Mouse (Mus musculus) gastrocnemius, adult 2 months (tissue): Measurements from ENCODE around the gene Fbxl13. TPM values are rescaled to one million over a fixed set of nuclear protein-coding genes. Genes with fewer than 3 reads are reported as not detected.

Experiments
- DNase-seq: peaks from one replicate; pipeline ENCODE4 v3.0.0; 2022
- H3K27ac ChIP-seq: fragments of 200-600 bp; 2 replicates; pipeline ENCODE4 v1.8.1; 2022; ENCODE audit warnings: mild to moderate bottlenecking
- H3K4me3 ChIP-seq: fragments of 200-600 bp; 2 replicates; pipeline ENCODE4 v1.8.1; 2022; ENCODE audit warnings: mild to moderate bottlenecking, moderate library complexity
- CTCF ChIP-seq: fragments of 200-600 bp; IDR thresholded peaks from 2 replicates; pipeline ENCODE4 v1.8.1; 2022; ENCODE audit warnings: antibody characterized with exemption, mild to moderate bottlenecking, moderate library complexity
- intact Hi-C: fragments of 180-260 bp; cut with DNase I; formaldehyde crosslinking; loops from one replicate; pipeline ENCODE4 v1.15.1; 2025
- total RNA-seq, 2 experiments: library from RNA; stranded (reverse); gene quantifications; 2 replicates each; pipeline ENCODE4 v1.2.3; 2021

The Fbxl13 gene
- total RNA-seq, 2 experiments from 2014 or later: 0.13 TPM; not detected in 1

DNA sequence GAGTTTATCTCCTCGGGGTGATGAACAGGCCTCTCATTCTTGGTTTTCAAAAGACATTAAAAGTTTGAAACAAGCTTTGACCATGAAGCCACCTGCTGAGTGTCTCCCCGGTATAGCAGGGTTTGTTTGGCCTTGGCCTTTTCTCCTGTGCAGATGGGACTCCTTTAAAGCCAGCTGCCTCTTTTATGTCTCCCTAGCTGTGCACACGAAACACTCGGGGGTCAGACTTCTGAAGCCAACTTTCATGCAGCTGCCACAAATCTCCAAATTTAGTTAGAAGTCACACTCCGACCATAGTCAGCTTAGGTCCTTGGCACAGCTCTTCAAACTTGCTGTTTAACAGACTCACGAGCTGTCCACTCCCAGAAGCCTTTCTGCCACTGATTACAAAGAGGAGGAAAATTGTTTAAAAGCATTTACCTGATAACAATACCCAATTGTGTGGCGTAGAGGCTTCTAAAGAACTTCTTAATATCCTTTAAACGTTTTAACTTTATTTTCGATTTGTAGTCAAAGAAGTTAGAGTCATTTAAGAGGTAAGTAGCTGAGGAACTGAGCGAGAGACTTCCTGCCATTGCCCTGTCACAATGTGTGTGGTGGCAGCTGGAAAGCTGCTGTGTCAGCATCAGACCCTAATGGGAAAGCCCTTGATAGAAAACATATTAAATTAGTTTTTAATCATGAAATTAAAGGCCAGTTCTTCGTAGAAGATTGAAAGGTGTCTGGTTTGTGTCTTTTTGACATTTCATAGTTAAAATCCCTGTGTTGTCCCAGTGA, 162.8 kb downstream of the Fbxl13 start:
- intact Hi-C loops: no loop called here
- Histone ChIP-seq H3K4me3 (no peak overlapping the region), H3K27ac (no peak overlapping the region)
- TF ChIP-seq CTCF: no peak
- no peak for DNase-seq

DNA sequence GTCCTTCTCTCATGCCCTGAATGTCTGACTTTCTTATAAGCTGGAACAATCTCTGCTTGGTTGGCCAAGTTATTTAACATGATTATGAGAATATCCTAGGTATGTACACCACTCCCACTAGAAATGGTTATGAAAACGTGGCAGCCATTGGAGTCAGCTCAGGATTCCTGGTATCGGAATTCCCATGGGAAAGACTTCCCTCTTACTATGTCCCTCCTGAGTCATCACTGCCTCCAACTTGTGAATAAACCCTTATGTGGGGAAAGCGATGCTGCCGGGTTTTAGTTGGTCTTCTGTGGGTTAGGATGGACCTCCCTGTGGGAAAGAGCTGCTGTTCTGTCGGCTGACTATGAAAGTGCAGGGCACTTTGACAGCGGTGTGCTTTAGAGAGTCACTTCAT, 163.9 kb downstream of the Fbxl13 start:
- TF ChIP-seq CTCF: no peak
- H3K27ac ChIP-seq: no peak overlapping the region
- no peak for DNase-seq
- intact Hi-C loops: no loop called here
- no peak overlapping the region for H3K4me3 ChIP-seq

DNA sequence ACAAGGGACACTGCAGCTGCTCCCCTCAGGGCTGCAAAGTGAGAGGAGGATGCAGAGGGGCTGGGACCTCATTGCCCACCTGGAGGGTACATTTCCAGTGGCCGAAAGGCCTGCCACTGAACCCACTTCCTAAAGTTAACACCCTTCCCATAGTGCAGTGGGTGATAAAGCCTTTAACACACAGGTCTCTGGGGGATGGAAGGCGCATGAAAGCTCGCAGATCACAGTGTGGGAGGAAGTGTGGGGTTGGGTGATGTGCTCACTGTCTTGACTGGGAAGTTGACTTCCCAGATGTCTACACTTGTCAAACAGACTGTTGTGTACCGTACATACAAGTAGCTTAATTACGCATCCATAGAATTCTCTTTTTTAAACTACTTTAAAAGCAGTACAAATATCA, 165.7 kb downstream of the Fbxl13 start:
- intact Hi-C loops: no loop called here
- Histone ChIP-seq H3K4me3 (no peak overlapping the region), H3K27ac (no peak overlapping the region)
- no peak for DNase-seq
- TF ChIP-seq CTCF: no peak

DNA sequence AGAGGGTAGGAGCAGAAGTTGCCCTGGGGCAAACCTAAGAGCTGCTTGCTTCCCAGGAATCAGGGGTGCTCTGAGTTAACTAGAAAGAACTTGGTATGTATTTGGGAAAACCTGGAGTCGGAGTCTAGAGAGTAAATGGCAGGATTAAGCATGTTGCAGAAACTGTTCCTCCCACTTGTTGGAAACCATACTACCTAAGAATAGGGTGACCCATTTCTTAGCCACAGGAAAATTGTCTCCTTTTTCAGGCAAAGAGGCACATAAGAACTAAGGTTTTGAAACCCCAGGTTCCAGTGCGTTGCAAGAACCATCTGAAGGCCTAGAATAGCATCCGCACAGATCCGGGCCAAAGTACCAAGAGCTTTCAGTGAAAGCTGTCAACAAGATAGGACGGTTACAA, 167.0 kb downstream of the Fbxl13 start:
- TF ChIP-seq CTCF: no peak
- no peak for DNase-seq
- Histone ChIP-seq H3K4me3 (no peak overlapping the region), H3K27ac (no peak overlapping the region)
- intact Hi-C loops: no loop called here

DNA sequence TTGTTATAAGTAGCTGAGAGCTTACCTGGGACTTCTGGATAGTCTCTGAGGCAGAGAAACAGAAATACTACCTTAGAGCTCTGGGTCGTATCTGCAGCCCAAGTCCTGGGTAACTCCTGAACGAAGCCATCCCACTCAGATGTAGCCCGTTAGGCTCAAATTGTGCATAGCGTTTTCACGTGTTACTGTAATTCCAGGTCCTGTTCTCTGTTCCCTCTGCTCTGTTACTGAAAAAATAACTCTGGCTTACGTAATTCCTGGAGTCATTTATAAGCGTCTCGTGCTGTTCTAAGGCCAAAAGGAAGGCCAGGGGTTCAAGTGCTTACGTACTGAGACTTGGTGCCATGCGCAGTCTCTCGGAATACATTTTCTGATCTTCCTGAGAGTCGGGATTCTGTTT, 177.3 kb downstream of the Fbxl13 start:
- no peak for DNase-seq
- intact Hi-C loops: no loop called here
- no peak overlapping the region for H3K4me3 ChIP-seq
- no peak for TF ChIP-seq CTCF
- no peak overlapping the region for H3K27ac ChIP-seq

DNA sequence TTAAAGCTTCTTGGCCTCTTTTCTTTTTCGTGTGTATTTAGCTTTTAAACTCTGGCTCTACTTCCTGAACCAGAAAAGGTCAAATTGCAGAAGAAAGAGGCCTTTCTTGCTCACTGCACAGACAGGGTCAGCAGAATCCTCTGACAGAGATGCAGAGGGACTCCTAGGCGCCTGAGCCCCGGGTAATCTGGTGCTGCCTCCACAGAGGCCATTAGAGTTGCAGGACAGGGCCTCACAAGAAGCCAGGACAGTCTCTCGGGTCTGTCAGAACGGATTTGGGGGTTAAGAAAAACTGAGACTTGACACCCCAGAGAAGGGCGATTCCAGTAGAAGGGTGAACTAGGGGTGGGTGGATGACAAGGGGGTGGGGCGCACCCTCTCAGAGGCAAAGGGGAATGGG, 178.0 kb downstream of the Fbxl13 start:
- no peak overlapping the region for H3K27ac ChIP-seq
- intact Hi-C loops: no loop called here
- no peak overlapping the region for H3K4me3 ChIP-seq
- no peak for DNase-seq
- TF ChIP-seq CTCF: no peak

DNA sequence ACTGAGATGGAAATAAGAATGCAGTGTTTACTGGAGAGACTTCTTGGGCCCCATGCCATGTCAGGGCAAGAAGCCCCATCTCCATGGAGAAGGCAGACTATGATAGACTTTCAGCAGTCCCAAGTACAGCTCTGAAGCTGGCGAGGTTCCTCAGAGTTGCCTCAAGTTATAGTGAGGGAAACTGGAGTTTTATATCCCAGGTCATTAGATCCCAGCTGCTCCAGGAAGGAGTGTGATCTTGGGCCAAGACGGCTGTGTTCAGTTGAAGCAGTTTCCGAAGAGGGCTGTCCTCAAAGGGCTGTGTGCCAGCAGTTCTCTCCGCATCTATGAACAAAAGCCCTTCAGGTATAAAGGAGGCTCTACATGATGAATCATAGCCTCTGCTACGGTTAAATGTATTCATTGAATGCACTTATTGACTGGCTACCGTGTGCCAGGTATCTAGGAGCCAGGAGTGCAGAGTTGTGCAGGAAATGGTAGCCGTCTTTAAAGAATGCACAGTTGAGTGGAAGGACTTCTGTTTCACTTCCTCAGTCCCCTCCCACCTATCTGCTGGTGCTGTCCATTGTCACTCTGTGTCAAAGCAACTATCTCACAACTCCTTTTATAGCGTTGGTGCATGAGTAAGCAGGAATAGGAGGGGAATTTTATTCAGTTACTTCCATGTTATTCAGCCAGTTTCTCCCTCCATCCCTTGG, 204.5 kb downstream of the Fbxl13 start:
- DNase-seq: peak; percentile 69
- Histone ChIP-seq H3K4me3 (no peak overlapping the region), H3K27ac (no peak overlapping the region)
- intact Hi-C loops: loop anchor here (5.0 kb wide), 1 partner anchor 46 kb away; no protein-coding TSS in a partner anchor
- no peak for TF ChIP-seq CTCF

DNA sequence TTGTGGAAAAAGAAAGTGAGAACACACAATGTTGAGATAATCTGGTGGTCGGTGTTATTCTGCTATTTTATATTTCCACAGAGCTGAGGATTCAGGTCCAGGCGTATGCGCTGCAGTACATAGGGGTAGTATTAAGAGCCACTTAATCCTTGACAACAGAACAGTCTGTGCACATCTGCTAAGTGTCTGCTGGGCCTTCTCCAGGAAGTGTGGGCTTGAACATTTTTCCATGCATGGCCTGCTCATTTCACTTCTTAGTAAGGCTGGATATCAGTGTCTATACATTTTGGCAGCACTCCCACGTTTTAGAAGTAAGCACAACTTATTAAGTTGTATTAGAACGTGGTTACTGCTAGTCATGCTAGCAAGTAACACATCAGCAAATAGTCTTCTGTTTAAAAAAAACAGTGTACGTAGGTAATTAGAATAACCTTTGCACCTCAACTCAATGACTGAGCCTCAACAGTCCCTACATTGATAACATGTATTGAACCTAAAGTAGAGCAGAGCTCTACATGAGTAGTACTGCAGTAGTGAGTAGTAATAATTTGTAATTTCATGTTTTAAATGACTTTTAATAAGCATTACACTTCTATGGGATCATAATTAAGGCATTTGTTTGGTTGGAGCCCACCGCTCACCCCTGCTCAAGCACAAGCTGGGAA, 205.9 kb downstream of the Fbxl13 start:
- intact Hi-C loops: loop anchor here (5.0 kb wide), 1 partner anchor 48 kb away; no protein-coding TSS in a partner anchor
- H3K27ac ChIP-seq: no peak overlapping the region
- TF ChIP-seq CTCF: no peak

DNA sequence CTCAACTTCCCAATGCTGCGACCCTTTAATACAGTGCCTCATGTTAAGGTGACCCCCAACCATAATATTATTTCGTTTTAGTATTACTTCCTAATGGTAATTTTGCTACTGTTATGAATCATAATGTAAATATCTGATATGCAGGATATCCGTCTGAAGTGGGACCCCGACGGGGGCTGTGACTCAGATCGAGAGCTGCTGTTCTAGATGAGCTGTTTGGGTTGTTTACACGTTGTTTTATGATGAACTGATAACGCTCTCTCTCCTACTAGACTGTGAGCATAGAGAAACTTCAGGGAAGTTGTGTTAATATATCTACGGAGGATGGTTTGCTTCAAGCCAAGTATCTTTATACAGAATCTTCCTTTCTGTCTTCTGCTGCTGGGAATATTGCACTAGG, 207.0 kb downstream of the Fbxl13 start:
- H3K27ac ChIP-seq: no peak overlapping the region
- no peak for TF ChIP-seq CTCF
- no peak for DNase-seq
- H3K4me3 ChIP-seq: no peak overlapping the region
- intact Hi-C loops: no loop called here

More for the DNA sequence above, 205.9 kb downstream of the Fbxl13 start:
- no peak overlapping the region for H3K4me3 ChIP-seq
- no peak for DNase-seq

DNA sequence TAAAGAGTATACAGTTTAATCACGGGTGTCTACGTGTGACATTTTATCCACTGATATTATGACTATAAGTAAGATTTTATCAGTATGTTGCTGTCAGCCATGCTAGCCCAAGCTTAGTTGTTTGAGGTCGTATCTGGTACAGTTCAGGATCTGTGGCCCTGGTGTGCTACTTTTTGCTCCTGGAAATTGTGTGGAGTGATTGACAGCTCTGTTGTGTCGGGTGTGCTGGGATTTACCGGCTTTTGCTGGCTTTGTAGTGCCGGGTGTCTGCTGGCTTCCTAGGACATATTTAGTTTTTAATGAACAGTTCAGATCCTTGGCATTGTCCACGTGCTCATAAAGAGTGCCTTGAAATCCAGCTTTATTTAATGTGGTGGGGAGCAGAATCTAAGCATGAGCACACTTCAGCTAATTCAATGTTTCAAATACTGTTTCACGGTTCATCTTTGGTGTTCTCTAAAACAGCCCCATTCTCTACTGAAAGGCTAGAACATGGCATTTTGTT, 208.9 kb downstream of the Fbxl13 start:
- TF ChIP-seq CTCF: no peak
- intact Hi-C loops: no loop called here
- H3K4me3 ChIP-seq: no peak overlapping the region
- no peak overlapping the region for H3K27ac ChIP-seq
- DNase-seq: no peak

DNA sequence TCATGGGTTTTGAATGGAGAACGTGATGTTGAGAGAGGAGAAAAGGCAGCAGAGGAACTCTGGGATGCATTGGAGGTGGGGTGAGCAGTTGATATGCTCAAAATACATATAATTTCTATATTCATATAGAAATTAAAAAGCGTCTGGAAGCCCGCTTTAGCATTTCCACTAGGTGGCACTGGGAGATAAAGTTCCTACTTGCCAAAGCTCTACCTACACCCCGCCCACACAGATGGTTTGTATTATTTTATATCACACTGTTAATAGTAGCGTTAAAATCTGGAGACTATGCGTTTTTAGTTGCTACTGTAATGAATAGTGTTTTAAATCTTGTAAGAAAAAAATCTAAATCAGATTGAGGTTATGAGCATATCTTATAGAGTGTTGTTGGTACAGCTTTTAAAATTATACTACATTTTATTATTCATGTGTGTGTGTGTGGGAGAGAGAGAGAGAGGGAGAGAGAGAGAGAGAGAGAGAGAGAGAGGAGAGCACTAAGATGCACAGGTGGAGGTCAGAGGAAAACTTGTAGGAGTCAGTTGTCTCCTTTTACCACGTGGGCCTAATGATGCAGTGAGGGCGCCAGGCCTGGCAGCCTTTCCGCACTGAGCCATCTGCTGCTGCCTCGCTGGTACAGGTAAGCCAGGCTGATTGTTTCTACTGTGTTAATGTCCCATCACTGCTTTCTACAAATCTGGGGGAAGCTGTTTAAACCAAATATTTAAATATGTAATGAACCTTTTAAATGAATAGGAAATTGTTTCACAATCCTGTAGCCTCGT, 211.1 kb downstream of the Fbxl13 start:
- intact Hi-C loops: loop anchor here (1.0 to 5.0 kb wide), 2 partner anchors 153 to 208 kb away; no protein-coding TSS in a partner anchor
- TF ChIP-seq CTCF: peak; percentile 72
- DNase-seq: no peak
- H3K4me3 ChIP-seq: no peak overlapping the region
- no peak overlapping the region for H3K27ac ChIP-seq

Other genes with a start within 250 kb of the Fbxl13 start
- gene Ccdc146, start 221.0 kb downstream of the Fbxl13 start, total RNA-seq: 1 to 10 TPM; 3.8 to 4.3 TPM
- 10 to 100 TPM in 1 of 2 experiments, 1 to 10 TPM in 1; 9.4 to 11.0 TPM for gene Fam185a, start 220.7 kb downstream of the Fbxl13 start, total RNA-seq
- 1 to 10 TPM; 1.0 to 1.8 TPM for gene Lrrc17, start 102.1 kb downstream of the Fbxl13 start, total RNA-seq
- gene Armc10, start 179 bp upstream of the Fbxl13 start, total RNA-seq: 1 to 10 TPM; 3.5 to 4.1 TPM
- 10 to 100 TPM in 1 of 2 experiments, 1 to 10 TPM in 1; 9.2 to 11.3 TPM for gene Napepld, start 55.8 kb upstream of the Fbxl13 start, total RNA-seq
- gene Pmpcb, start 91.5 kb upstream of the Fbxl13 start, total RNA-seq: 100 to 1,000 TPM in 1 of 2 experiments, 10 to 100 TPM in 1; 90.8 to 122 TPM
- gene Dnajc2, start 139.6 kb upstream of the Fbxl13 start, total RNA-seq: 10 to 100 TPM; 21.4 to 24.7 TPM
- gene Psmc2, start 139.6 kb upstream of the Fbxl13 start, total RNA-seq: 100 to 1,000 TPM; 111 to 127 TPM
- gene Slc26a5, start 220.0 kb upstream of the Fbxl13 start, total RNA-seq: not detected